In the genomic region with DNA sequence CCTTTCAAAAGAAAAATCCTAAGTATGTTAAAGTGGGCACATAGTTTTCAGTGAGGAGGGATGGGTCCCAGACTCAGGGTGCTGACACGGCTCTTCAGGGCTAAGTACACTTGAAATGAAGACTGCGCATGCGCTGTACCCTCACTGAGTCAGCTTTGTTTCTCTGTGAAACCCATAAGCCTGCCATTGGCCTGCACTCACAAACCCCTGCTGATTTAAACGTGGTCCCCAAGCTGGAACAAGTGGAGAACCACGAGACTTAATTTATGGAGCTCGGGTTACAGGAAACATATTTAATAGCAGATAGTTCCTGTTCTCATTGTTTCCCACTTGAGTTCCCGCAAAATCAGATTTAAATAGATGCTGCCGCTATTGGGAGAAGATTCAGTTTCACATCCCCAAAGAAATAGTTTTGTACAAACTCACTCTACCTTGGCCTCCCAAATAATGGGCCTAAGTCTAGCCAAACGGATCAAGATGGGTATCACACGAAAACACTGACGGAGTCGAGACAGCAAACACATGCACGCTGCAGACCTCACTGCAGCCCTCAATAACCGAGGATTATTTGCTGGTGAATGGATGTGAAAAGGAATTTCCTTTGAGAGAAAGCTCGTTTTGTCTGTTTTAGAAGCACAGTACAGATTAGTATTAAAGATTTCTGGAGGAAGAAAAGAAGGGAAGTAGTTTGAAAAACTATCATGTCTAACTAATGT, we compare ENCODE assay signal across 8 mouse cellular contexts. TPM values are rescaled to one million over a fixed set of nuclear protein-coding genes. Genes with fewer than 3 reads are reported as not detected.
DNase-seq lines count a peak whose midpoint lies in the region; ATAC-seq and TF ChIP-seq lines count a peak whose summit lies in the region.
"Had no signal": no experiment of that assay in that cellular context is flagged by ENCODE, and none has a peak within 500 bp of the region (broad histone marks: within the 10 kb centered on the region; RNA-seq: fewer than 3 reads in every experiment).

No protein-coding gene starts in this region.

- no peaks in the 10 kb centered on the region for H3K4me1 ChIP-seq in forebrain, postnatal 0 days (ENCODE audit: insufficient read depth)

- WGBS in forebrain, postnatal 0 days: 20% methylated on average over 15 of the region's 15 CpGs

- peak overlapping the region; percentile 29 for H3K4me2 ChIP-seq in forebrain, postnatal 0 days (ENCODE audit: low read depth)

- no peaks in the 10 kb centered on the region for H3K27me3 ChIP-seq in forebrain, postnatal 0 days (ENCODE audit: insufficient read depth, low read length)

- H3K9ac ChIP-seq in forebrain, postnatal 0 days: no peak overlapping the region

- H3K36me3 ChIP-seq in forebrain, postnatal 0 days (ENCODE audit: insufficient read depth): no peaks in the 10 kb centered on the region

- DNase-seq in right cerebral cortex, adult 18-20 months: peak; percentile 16
- no peak for DNase-seq in right cerebral cortex, postnatal 25 days
- peak; percentile 76 for DNase-seq in forebrain, postnatal 0 days
- peak; percentile 6 to 25 for DNase-seq in layer of hippocampus, adult 8-10 months (ENCODE audit: low spot score in 2 of 2)
- DNase-seq in lung, postnatal 36 days: peak; percentile 64
- no peak for DNase-seq in ovary, postnatal 14 days (ENCODE audit: low spot score)
- no peak for DNase-seq in cerebellum, adult 8-10 months

- ATAC-seq in forebrain, postnatal 0 days: peak; percentile 76

- TF ChIP-seq CTCF in forebrain, postnatal 0 days (IDR thresholded peaks at IDR 0.05; ENCODE audit: low read depth): no peak

- H3K27ac ChIP-seq in forebrain, postnatal 0 days (ENCODE audit: low read depth, low read length): no peak overlapping the region

- no peak overlapping the region for H3K4me3 ChIP-seq in forebrain, postnatal 0 days (ENCODE audit: low read depth, low read length)

- H3K9me3 ChIP-seq in forebrain, postnatal 0 days (ENCODE audit: low read length): no peaks in the 10 kb centered on the region

RNA-seq across cellular contexts. Expression of gene Lgr5, which starts 36.5 kb away (rescaled TPM):
- 1.0 and 1.3 TPM in 2 replicates for total RNA-seq in forebrain, postnatal 0 days (2014; rRNA removed)
- polyA plus RNA-seq in forebrain, postnatal 0 days (2015; fragmentation: Nextera tagmentation; extraction: Ambion mirVana): 0.91 and 1.1 TPM in 2 replicates
- 1 to 10 TPM; 1.9 to 2.3 (median 1.9) TPM for total RNA-seq in layer of hippocampus, adult 8-10 months (2022)

RNA-seq across cellular contexts. Expression of gene A930009A15Rik, which starts 54.3 kb away (rescaled TPM):
- not detected in 2 replicates for total RNA-seq in forebrain, postnatal 0 days (2014; rRNA removed)
- polyA plus RNA-seq in forebrain, postnatal 0 days (2015; fragmentation: Nextera tagmentation; extraction: Ambion mirVana): 0.57 and 1.1 TPM in 2 replicates
- 1 to 10 TPM in 1 of 4 experiments, under 1 TPM in 2, not detected in 1; 0.38 to 1.3 (median 0.45) TPM for total RNA-seq in layer of hippocampus, adult 8-10 months (2022)
- polyA plus RNA-seq: intestine, embryonic 14.5 days had no signal

Comparison
In these comparisons a context has a peak if more than half of its experiments do, and no peak if none do; other contexts are left out.
1. DNase-seq: peak in right cerebral cortex, adult 18-20 months (single experiment), forebrain, postnatal 0 days (single experiment), layer of hippocampus, adult 8-10 months (2 of 2) and lung, postnatal 36 days (single experiment); none in right cerebral cortex, postnatal 25 days (single experiment), ovary, postnatal 14 days (single experiment) and cerebellum, adult 8-10 months (single experiment).